Mouse (Mus musculus) spleen, postnatal 0 days (tissue): ENCODE results near the gene 2610528J11Rik. TPM values are rescaled to one million over a fixed set of nuclear protein-coding genes. Genes with fewer than 3 reads are reported as not detected.

Experiments used
- polyA plus RNA-seq: library from polyadenylated mRNA; unstranded; fragments of >200 nt; fragmentation: Nextera tagmentation; extraction: Ambion mirVana; gene quantifications from 2 replicates; pipeline ENCODE4 v1.2.1, GENCODE M21; 2015

2610528J11Rik gene
- polyA plus RNA-seq = 0.29 and 0.38 TPM in 2 replicates

DNA sequence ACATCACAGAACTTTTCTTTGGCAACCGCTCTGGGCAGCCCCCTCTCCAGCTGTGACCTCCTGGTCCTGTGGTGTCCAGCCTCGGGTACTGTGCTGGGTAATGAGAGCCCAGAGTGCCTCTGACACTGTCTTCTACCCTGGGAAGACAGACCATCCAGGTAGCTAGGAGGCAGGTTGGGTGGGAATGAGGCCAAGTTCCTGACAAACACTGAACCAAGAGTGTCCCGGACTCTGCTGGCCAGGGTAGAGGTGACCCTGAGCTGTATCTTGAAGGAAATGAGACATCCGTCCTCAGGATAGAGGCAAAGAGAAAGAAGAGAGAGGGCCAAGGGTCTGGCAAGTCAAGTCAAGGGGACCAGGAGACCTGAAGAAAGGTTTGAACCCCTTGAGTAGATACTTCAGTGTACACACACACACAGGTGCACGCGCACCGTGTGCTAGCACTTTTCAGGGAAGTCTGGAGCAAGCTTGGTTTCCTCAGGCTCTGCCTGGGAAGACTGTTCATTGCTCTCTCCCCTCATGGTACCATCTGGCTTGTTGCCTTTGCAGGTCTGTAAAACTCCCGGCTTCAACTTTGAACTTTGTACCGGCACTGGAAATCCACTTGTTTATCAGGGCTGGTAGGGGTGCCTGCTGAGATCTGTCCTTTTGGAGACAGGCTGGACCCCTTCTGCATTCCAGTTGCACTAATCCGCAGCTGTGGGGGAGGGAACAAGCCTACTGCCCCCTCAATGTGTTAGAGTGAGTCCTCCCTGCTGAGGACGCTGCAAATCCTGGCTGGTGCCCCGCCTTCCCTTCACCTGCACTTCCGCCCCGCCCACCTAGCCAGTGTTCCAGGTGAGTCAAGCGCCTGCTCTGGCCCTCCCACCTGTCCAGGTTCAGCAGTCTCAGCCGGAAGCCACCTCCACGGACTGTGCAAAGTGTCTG, at the start of gene 2610528J11Rik:
2610528J11Rik (plus strand) TSS at position 592 of the 927 bp plus-strand sequence.

DNA sequence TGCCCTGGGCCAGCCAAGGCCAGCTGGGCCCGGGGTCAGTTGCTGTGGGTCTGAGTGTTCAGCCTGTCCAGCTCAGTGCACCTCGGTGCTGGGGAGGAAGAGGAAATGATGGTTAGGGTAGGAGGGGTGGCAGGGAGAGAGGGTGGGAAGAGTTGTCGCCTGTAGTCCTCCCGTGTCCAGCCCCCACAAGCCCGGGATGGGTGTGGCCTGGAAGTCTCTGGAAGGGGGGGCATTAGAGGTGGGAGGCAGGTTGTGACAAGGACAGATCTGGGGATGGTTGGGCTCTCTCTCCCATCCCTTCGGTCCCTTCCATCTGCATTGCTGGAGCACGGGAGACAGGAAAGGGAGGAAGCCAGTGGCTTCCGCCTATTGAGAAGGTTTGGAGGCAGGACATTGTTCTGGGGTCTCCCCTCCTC, 37.1 kb upstream of the 2610528J11Rik start, which contains the start of gene Tie1:
Tie1 (minus strand) TSS at position 345 of the 416 bp plus-strand sequence.

DNA sequence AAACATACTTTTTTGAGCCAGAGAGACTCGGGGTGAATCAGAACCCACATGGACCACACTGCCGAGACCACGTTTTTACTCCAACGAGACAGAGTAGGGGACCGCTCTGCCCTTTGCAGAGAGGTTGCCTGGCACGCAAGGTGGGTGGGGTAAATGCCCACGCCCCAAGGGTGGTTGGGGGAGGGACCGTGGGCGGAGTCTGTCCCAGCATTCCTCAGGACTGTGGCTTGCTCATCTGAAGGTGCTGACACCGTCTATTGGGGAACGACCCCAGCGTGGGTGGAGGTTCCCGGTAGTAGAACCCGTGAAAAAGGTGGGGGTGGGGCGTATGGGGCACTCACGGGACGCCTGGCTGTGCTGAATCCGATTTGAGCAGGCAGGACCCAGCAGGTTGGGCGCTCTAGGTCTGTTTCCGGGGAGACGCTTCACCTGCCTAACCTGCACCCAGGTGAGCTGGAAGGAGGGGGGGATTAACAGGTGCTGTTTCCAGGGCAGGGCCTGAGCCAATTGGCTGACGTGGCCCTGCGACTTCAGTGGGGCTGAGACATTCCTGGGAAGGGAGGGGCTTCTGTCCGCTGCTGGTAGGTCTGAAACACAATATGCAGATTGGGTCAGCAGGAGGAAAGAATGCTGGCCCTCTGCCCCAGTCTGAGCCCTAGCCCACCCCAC, 16.9 kb downstream of the 2610528J11Rik start, which contains the start of gene Tmem125:
Tmem125 (minus strand) TSS at position 453 of the 669 bp plus-strand sequence.

Other genes starting within 250 kb of the 2610528J11Rik start
- 4.8 and 5.9 TPM in 2 replicates for gene Ptprf, start 235.6 kb upstream of the 2610528J11Rik start, polyA plus RNA-seq
- gene Szt2, start 117.7 kb upstream of the 2610528J11Rik start, polyA plus RNA-seq = 4.8 and 4.9 TPM in 2 replicates
- 82.2 and 89.1 TPM in 2 replicates for gene Med8, start 117.7 kb upstream of the 2610528J11Rik start, polyA plus RNA-seq
- gene Elovl1, start 98.9 kb upstream of the 2610528J11Rik start, polyA plus RNA-seq = 73.7 and 73.8 TPM in 2 replicates
- 154 and 163 TPM in 2 replicates for gene Cdc20, start 89.6 kb upstream of the 2610528J11Rik start, polyA plus RNA-seq
- 5.3 and 6.5 TPM in 2 replicates for gene Mpl, start 69.5 kb upstream of the 2610528J11Rik start, polyA plus RNA-seq
- 15.2 and 16.1 TPM in 2 replicates for gene Tie1, start 36.9 kb upstream of the 2610528J11Rik start, polyA plus RNA-seq
- gene Tmem125, start 17.0 kb downstream of the 2610528J11Rik start, polyA plus RNA-seq = 0.24 and 0.28 TPM in 2 replicates
- 0.42 and 0.49 TPM in 2 replicates for gene Cfap57, start 93.8 kb downstream of the 2610528J11Rik start, polyA plus RNA-seq
- gene Ebna1bp2, start 93.8 kb downstream of the 2610528J11Rik start, polyA plus RNA-seq = 111 and 115 TPM in 2 replicates
- not detected in 2 replicates for gene Olfr62, start 132.0 kb downstream of the 2610528J11Rik start, polyA plus RNA-seq
- gene Olfr1342, start 165.8 kb downstream of the 2610528J11Rik start, polyA plus RNA-seq = not detected in 2 replicates
- gene Olfr1341, start 176.5 kb downstream of the 2610528J11Rik start, polyA plus RNA-seq = not detected in 2 replicates
- gene Olfr1340, start 193.1 kb downstream of the 2610528J11Rik start, polyA plus RNA-seq = not detected in 2 replicates
- gene Olfr1339, start 205.2 kb downstream of the 2610528J11Rik start, polyA plus RNA-seq = not detected in 2 replicates
- gene Olfr1338, start 231.7 kb downstream of the 2610528J11Rik start, polyA plus RNA-seq = not detected in 2 replicates